Mouse (Mus musculus) T-helper 17 cell (primary cell): ENCODE measurements around the gene Bpifb3.

Source experiments
- in situ Hi-C, 2 experiments: fragments of 300-600 bp; cut with MboI, MseI; formaldehyde crosslinking; loops; 1 replicate in 1 of 2; 2 replicates in 1 of 2; pipeline ENCODE4 v1.15.1; 2025; ENCODE audit warnings: high pct_unique_total_duplicates in 2 of 2

Bpifb3 gene

GRCm38 (mm10) chr2:153917930-153918329, at the start of gene Bpifb3:
Gene Bpifb3, plus strand, starts transcription at chr2:153918230.
- in situ Hi-C loops, result no loop called here

GRCm38 (mm10) chr2:153870984-153871383, 47.0 kb upstream of the Bpifb3 start, which contains the start of gene Sun5:
Gene Sun5, minus strand, starts transcription at chr2:153871084.
- in situ Hi-C loops, result no loop called here

- in situ Hi-C loops, result no loop called here
Measured at GRCm38 (mm10) chr2:153874745-153875144, 43.3 kb upstream of the Bpifb3 start, which contains the start of gene Bpifb2. Gene Bpifb2, plus strand, starts transcription at chr2:153875045.

- in situ Hi-C loops, result no loop called here
Measured at GRCm38 (mm10) chr2:153899111-153899510, 18.9 kb upstream of the Bpifb3 start.

- in situ Hi-C loops, result no loop called here
Measured at GRCm38 (mm10) chr2:153900088-153900487, 17.9 kb upstream of the Bpifb3 start, which contains the start of gene Bpifb6. Gene Bpifb6, plus strand, starts transcription at chr2:153900388.

GRCm38 (mm10) chr2:153902726-153903125, 15.3 kb upstream of the Bpifb3 start:
- in situ Hi-C loops, result no loop called here

- in situ Hi-C loops, result no loop called here
Measured at GRCm38 (mm10) chr2:153906626-153907025, 11.4 kb upstream of the Bpifb3 start.

GRCm38 (mm10) chr2:153914151-153914550, 3.9 kb upstream of the Bpifb3 start:
- in situ Hi-C loops, result no loop called here

- in situ Hi-C loops, result loop anchor here in 1 of 2 experiments (10.0 kb wide), 1 partner anchor 226 kb away; the partner anchor contains the start of gene Dnmt3c
Measured at GRCm38 (mm10) chr2:153921246-153921645, 3.2 kb downstream of the Bpifb3 start.

- in situ Hi-C loops, result loop anchor here (5.0 to 25.0 kb wide), 3 partner anchors 128 to 1768 kb away; partner anchors contain the start of gene Dnmt3c (in 1 of the 2)
Measured at GRCm38 (mm10) chr2:153929871-153930413, 11.9 kb downstream of the Bpifb3 start.

- in situ Hi-C loops, result loop anchor here in 1 of 2 experiments (25.0 kb wide), 1 partner anchor 1769 kb away; no protein-coding TSS in a partner anchor
Measured at GRCm38 (mm10) chr2:153931125-153931524, 13.1 kb downstream of the Bpifb3 start.

GRCm38 (mm10) chr2:153933311-153933710, 15.3 kb downstream of the Bpifb3 start:
- in situ Hi-C loops, result loop anchor here in 1 of 2 experiments (25.0 kb wide), 1 partner anchor 1771 kb away; no protein-coding TSS in a partner anchor

GRCm38 (mm10) chr2:153935348-153935747, 17.3 kb downstream of the Bpifb3 start:
- in situ Hi-C loops, result loop anchor here in 1 of 2 experiments (25.0 kb wide), 1 partner anchor 1773 kb away; no protein-coding TSS in a partner anchor

GRCm38 (mm10) chr2:153937843-153938242, 19.8 kb downstream of the Bpifb3 start, which contains the start of gene Bpifb4:
Gene Bpifb4, plus strand, starts transcription at chr2:153938212.
- in situ Hi-C loops, result loop anchor here in 1 of 2 experiments (25.0 kb wide), 1 partner anchor 1776 kb away; no protein-coding TSS in a partner anchor

- in situ Hi-C loops, result loop anchor here in 1 of 2 experiments (25.0 kb wide), 1 partner anchor 1781 kb away; no protein-coding TSS in a partner anchor
Measured at GRCm38 (mm10) chr2:153943537-153943936, 25.5 kb downstream of the Bpifb3 start.

GRCm38 (mm10) chr2:153944567-153944966, 26.5 kb downstream of the Bpifb3 start:
- in situ Hi-C loops, result loop anchor here in 1 of 2 experiments (25.0 kb wide), 1 partner anchor 1782 kb away; no protein-coding TSS in a partner anchor

- in situ Hi-C loops, result loop anchor here in 1 of 2 experiments (10.0 kb wide), 2 partner anchors 1122 to 1148 kb away; partner anchors contain the start of gene Ahcy
Measured at GRCm38 (mm10) chr2:153952897-153953296, 34.9 kb downstream of the Bpifb3 start.

GRCm38 (mm10) chr2:153953836-153954235, 35.8 kb downstream of the Bpifb3 start:
- in situ Hi-C loops, result loop anchor here in 1 of 2 experiments (10.0 kb wide), 2 partner anchors 1121 to 1149 kb away; partner anchors contain the start of gene Ahcy

- in situ Hi-C loops, result no loop called here
Measured at GRCm38 (mm10) chr2:153962821-153963331, 44.8 kb downstream of the Bpifb3 start.

- in situ Hi-C loops, result no loop called here
Measured at GRCm38 (mm10) chr2:153963334-153963733, 45.3 kb downstream of the Bpifb3 start.

- in situ Hi-C loops, result no loop called here
Measured at GRCm38 (mm10) chr2:153970221-153970620, 52.2 kb downstream of the Bpifb3 start.

- in situ Hi-C loops, result no loop called here
Measured at GRCm38 (mm10) chr2:153974582-153974981, 56.6 kb downstream of the Bpifb3 start, which contains the start of gene Bpifa6. Gene Bpifa6, plus strand, starts transcription at chr2:153974945.
